Mouse (Mus musculus) gastrocnemius, postnatal 4 days (tissue): ENCODE measurements around the gene Tpst1. TPM values are rescaled to one million over a fixed set of nuclear protein-coding genes. Genes with fewer than 3 reads are reported as not detected.
A peak's percentile ranks its signal among the peaks of the same experiment; 100 is the strongest.

Source experiments
- DNase-seq, 2 experiments: peaks; one replicate each; pipeline ENCODE4 v3.0.0; 2021 to 2022; ENCODE audit warnings: low spot score in 2 of 2, mixed read lengths in 2 of 2
- total RNA-seq, 2 experiments: library from RNA; stranded (reverse); gene quantifications; 2 replicates each; pipeline ENCODE4 v1.2.3; 2021

Gene Tpst1
- total RNA-seq, 2 experiments from 2014 or later: 40.6 to 41.8 TPM

DNA sequence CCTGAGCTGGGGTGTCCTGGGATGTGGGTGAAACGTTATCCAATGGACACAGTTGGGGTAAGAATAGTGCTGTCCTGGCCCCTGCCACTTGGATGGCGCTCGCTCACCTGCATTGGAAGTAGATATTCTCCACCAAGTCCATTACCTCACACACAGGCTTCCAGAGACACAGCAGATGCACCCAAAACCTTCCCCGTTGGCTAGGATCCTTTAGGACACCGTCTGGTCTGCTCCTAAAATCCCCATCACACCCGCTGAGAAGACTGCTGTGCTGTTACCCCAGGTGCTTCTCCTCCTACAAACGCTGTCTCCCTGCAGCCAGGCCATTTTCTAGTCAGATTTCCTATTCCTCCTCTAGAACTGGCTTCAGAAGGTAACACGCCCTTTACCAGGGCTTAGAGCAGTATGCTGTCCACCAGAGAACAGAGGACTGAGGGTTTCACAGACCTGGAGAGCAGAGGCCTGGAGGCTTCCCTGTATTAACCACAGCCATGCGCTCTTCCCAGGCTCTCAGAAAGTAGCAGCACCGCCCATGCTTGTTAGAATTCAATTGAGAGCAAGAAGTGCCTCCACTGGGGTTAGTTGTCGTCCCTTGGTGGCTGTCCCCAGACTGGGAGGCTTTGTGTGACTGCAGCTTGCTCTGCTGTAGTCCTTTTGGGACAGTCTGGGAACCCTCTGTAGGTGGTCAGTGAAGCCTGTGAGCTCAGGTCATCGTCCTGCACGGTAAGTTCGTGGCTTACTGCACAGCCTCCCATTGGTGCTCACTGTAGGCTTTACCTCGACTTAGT is 21.9 kb upstream of the Tpst1 start:
- no peak for DNase-seq

DNA sequence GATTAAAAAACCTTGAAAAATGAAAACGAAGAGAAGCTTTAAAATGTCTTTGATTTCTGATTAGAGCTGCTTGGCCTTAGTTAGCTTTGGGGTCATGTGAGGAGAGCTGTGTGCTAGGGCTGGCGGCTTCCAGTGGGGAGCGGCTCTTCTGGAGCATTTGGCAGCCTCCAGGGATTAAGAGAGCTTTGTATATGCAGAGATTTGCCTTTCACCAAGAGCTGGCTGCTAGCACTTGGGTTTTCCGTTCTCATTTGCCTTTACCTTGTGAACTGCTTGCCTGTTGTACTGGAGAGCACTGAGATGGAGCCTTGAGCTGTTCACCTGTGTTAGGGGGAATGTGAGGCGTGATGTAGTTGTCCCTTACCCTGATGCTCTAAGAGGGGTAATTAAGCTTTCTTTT is 20.6 kb upstream of the Tpst1 start:
- DNase-seq: no peak

DNA sequence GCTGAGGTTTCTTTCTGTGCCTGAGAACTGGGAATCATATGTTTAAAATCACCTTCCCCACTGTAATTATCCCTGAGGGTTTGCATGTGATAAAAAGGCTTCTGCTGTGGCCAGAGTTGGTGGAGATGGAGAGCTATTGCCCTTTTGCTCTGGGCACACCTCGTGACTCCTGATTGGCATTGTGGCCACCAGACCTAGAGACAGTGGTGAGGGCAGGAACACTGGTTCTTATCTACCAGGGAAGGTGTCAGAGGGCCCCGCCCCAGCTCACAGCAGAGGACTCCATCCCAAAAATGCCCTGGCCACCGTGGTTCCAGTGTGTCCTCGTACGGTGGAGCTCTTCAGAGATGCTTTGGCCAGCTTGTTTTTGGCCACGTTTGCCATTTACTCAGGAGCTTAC is 20.2 kb upstream of the Tpst1 start:
- DNase-seq: no peak

- DNase-seq: no peak
These were observed 17.4 kb upstream of the Tpst1 start for GRCm38 (mm10) chr5:130055688-130056087.

GRCm38 (mm10) chr5:130056303-130056702 is 16.8 kb upstream of the Tpst1 start:
- no peak for DNase-seq

DNA sequence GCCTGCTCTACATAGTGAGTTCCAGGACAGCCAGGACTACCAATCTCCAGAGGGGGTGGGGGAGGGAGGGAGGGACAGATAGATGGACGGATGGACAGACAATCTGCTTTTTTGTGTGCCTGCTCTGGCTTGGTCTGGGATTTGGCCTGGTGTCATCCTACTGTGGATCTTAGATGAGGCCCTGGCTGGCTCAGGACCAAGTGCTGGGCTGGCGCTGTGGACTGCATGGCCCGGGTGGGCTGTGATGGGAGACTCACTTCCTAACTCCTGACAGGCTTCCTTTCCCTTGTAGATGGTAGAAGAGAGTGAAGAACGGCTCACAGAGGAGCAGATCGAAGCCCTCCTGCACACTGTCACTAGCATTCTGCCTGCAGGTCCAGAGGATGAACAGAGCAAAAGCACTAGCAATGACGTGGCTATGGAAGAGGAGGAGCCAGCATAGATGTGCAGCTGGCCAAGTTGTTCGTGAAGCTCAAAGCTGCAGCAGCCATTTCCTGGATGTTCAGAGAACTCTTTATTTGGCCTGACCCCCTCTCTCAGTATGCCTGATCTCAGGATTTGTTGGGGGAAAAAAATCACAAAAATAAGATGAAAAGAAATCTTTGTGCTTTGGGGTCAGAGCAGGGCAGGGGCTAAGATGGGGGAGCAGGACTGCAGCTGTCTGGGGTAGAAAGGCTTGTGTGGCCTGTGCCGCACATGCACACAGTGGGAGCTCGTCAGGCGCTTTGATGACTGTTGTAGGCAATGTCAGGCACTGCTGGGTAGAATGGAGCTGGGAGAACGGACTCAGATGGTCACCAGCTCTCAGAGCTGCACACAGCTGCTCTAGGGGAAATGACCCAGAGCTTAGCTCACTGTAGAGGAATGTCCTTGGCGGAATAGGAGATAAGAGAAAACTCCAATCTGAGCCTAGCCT is 13.5 kb upstream of the Tpst1 start:
- DNase-seq: no peak

- no peak for DNase-seq
These were observed 12.8 kb upstream of the Tpst1 start for GRCm38 (mm10) chr5:130060329-130060665.

- no peak for DNase-seq
These were observed 11.0 kb upstream of the Tpst1 start for GRCm38 (mm10) chr5:130062096-130062495.

DNA sequence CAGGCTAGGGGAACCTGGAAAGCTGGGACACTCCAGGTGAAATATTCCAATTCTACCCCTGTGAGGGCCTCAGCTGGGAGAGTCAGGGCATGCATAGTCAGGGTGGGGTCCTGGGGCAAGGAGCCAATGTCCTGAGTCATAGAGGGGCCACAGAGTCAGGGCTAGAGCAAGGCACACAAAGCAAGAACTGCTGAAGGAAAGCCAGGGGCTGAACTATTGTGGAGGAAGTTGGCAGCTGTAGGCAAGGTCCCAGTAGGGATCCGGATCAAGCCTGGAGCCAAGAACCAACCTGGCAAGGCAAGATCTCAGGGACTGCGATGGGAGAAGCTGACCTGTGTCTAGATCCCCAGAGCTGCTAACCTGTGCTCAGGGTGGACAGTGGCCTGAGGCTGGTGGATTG is 9.4 kb upstream of the Tpst1 start:
- DNase-seq: no peak

DNA sequence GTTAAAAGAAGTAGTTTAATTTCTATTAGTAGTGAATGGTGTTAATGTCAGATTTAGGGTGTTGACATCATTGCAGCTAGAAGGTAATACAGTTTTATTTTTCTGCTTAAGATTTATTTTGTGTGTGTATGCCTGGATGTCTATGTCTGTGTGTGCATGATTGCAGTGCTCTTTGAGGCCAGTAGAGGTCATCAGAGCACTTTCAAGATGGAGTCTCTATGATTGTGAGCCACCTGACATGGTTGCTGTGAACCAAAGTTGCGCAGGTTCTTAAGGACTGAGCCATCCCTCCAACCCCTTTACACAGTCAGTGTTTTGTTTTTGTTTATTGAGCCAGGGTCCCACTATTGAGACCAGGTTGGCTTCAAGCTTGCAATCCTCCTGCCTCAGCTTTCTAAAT is 7.5 kb upstream of the Tpst1 start:
- DNase-seq: no peak

- DNase-seq: no peak
These were observed 5.3 kb upstream of the Tpst1 start for GRCm38 (mm10) chr5:130067841-130068264.

DNA sequence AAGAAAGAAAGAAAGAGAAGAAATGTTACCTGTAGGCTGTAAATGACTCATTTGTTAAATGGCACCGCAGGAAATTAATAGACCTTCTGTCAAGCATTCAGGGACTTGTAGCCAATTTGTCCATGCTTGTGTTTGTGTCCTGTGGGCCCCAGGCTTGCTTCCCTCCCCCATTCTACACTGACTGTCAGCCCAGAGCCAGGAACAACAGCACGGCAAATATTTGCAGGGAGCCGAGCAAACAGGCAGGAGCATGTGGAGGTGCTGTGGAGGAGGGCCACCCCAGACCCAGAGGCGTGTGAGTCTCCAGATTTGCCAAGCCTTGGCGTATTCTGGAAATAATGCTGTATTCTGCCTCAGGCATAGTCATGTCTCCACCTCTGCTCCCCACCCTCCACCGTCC is 1.4 kb downstream of the Tpst1 start:
- DNase-seq: no peak

DNA sequence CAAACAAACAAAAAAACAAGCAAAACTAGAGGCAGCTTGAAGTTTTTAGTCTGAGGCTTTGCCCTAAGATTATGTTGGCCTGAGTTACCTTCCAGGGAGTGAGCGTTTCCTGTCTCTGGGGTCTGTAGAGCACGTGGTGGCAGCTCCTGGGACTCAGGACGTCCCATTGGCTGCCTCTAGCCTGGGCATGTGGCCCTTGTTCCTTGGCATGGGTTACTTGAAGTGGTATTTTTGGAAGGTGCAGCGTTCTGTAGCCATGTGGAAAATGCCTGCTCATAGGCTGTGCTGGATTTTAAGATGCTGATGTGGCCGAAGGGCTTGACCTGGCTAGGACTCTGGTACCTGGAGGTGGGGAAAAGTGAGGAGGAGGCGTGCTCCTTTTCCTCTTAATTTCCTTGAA is 3.3 kb downstream of the Tpst1 start:
- no peak for DNase-seq

GRCm38 (mm10) chr5:130078096-130078833 is 5.1 kb downstream of the Tpst1 start:
- no peak for DNase-seq

DNA sequence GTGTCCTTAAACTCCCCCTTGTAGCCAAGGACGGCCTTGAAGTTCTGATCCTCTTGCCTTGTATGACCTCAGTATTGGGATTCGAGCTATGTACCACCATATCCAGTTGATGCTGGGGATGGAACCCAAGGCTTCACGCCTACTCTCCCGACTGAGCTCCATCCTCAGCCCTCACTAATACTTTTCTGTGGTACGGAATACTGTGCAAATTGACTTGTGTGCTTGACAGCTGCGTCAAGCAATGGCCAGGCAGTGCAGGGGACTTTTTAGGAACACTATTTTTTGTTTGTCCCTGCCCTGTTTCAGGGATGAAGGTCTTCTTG is 5.7 kb downstream of the Tpst1 start:
- DNase-seq: no peak

DNA sequence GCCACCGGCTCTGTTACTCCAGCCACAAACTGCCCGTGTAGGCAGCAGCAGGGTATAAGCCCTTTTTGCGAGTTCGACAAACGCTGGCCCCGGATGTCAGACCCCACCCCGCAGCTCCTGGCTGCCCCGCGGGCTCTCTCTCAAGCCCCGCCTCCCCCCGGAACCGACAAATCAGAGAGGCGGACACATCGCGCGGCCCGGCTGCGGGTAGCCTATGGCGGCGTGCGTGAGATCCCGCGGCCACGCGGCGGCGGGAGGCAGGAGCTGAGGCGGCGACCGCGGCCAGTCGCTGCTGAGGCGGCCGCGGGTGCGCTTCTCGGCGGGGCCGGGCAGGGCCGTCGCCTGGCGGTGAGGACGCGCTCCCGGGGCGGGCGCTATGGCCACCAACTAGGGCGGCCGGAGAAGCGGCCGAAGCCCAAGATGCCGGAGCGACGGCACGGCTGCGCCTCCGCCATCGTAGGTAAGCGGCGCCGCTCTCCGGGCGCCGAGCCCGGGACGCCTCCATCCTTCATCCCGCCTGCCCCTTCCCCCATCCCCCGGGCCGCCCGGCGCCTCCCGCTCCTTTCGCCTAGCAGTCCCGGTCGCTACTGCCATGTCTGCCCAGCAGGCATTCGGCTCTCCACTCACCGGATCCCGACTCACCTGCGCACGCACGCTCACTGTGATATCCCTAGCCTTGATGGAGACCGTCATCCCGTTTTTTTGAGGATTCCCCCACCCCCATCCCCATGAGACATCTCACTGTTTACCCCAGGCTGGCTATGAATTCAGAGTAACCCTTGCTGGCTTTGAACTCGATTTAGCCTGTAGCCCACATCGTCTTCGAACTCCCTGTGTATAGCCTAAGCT is 6.3 kb downstream of the Tpst1 start:
- DNase-seq: peak; percentile 93 to 94

GRCm38 (mm10) chr5:130080051-130080681 is 7.0 kb downstream of the Tpst1 start:
- DNase-seq: no peak

DNA sequence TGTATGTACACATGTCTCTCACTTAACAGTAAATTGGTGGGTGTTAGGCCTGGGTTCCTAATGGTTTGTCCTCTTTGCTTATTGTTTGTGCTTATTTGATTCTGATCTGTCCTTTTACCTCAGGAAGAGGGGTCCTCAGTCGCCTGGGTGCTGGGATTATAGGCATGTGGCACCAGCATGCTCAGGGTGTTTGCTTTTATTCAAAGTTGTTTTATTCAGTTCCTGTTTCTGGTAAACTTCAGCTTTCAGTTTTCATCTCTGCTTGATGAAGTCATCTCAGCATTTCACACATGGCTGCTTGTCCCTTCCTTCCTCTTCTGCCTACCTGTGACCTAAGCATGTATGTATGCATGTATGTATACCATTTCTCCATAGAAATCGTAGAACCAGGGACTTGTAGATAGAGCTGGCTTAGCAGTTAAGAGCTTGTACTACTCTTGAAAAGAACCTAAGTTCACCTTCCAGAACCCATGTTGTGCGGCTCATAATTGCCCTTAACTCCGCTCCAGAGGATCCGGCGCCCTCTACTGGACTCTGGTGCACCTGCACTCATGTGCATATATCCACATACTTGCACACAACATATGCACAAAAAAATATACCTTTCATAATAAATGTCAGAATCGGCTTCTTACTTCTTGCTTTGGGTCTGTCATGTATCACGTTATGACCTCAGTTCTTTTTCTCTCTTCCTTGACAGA is 8.2 kb downstream of the Tpst1 start:
- no peak for DNase-seq

GRCm38 (mm10) chr5:130082431-130082830 is 9.3 kb downstream of the Tpst1 start:
- no peak for DNase-seq

- DNase-seq: no peak
These were observed 11.1 kb downstream of the Tpst1 start for GRCm38 (mm10) chr5:130084271-130084670.
